Mouse (Mus musculus): ENCODE results near the gene Rab20.

- TF ChIP-seq CTCF (IDR thresholded peaks at IDR 0.05; ENCODE audit: extremely low read depth, insufficient read depth, insufficient read length, insufficient replicate concordance) (no peak), POLR2A (IDR thresholded peaks at IDR 0.05; ENCODE audit: low read depth, low read length) (no peak)
These were observed 34.9 kb downstream of the Rab20 start for GRCm38 (mm10) chr8:11443611-11444010.

Measured in spleen, adult 2 months (tissue).